Mouse (Mus musculus): ENCODE results near the gene Tpst2.
A peak's percentile ranks its signal among the peaks of the same experiment; 100 is the strongest.

Gene Tpst2

GRCm38 (mm10) chr5:112255426-112255825 lies 21.1 kb upstream of the Tpst2 start, which contains the start of gene Crybb1:
TSS of gene Crybb1 (plus strand) at chr5:112255815.
- peak; percentile 62 to 64 for DNase-seq (ENCODE audit: low spot score in 2 of 2)

- no peak for DNase-seq (ENCODE audit: low spot score in 2 of 2)
Measured at GRCm38 (mm10) chr5:112256457-112256856, 20.0 kb upstream of the Tpst2 start.

- DNase-seq (ENCODE audit: low spot score in 2 of 2): no peak
Measured at GRCm38 (mm10) chr5:112257896-112258295, 18.6 kb upstream of the Tpst2 start.

DNA sequence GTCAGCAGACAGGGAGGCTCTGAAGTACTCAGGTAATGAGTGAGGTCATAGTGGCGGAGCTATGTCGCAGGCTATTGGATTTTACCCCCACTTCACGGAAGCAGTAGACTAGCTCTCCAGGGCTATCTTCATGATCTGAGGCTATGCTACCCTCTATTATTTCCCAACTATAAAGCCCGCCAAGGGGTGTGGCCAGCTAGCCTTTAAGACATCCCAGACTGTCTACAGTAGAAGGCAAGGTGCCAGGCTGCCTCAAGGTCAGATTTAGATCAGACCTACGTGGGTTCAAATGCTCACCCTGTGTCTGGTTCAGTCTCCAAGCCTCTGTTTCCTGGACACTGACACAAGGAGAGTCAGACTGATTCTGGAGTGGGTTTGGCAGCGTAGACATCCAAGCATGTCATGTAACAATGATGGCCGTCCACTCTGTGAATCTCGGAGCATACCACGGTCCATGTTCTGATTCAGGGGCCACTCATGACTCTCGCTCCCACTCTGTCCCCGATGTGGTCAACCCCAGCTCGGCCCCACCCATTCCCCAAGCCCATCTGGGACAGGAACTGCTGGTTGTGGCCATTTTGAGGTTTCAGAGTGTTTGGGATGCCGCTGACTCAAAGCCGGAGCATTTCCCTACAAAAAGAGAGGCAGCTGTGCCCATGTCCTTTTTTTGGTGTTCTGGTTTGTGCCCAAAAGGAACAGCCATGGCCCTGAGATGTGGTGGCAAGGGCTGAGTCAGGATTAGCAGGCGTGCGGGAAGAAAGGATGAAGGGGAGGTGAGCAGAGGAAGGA lies 16.4 kb upstream of the Tpst2 start:
- DNase-seq (ENCODE audit: low spot score in 2 of 2): no peak

GRCm38 (mm10) chr5:112260818-112261217 lies 15.7 kb upstream of the Tpst2 start:
- DNase-seq (ENCODE audit: low spot score in 2 of 2): no peak

- DNase-seq (ENCODE audit: low spot score in 2 of 2): no peak
Measured at GRCm38 (mm10) chr5:112264099-112264498, 12.4 kb upstream of the Tpst2 start.

- no peak for DNase-seq (ENCODE audit: low spot score in 2 of 2)
Measured at GRCm38 (mm10) chr5:112265110-112265509, 11.4 kb upstream of the Tpst2 start.

DNA sequence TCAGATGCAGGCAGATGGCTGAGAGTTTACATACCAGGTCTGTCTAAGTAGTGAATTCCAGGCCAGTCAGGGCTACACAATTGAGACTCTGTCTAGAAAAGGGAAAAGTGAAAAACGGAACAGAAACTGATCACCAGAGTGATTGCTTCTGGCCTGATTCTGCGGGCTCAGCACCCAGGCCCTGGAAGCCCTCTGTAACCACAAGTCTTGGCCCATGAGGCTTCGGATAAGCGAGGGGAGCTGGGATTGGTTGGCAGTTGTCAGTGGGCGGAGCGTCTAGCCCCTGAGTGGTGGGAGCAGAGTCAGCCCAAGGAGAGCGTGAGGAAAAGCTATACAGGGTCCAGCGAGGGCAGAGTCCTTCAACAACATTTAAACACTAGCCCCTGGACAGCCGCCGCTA lies 11.0 kb upstream of the Tpst2 start:
- no peak for DNase-seq (ENCODE audit: low spot score in 2 of 2)

- DNase-seq (ENCODE audit: low spot score in 2 of 2): no peak
Measured at GRCm38 (mm10) chr5:112266011-112266777, 10.3 kb upstream of the Tpst2 start.

DNA sequence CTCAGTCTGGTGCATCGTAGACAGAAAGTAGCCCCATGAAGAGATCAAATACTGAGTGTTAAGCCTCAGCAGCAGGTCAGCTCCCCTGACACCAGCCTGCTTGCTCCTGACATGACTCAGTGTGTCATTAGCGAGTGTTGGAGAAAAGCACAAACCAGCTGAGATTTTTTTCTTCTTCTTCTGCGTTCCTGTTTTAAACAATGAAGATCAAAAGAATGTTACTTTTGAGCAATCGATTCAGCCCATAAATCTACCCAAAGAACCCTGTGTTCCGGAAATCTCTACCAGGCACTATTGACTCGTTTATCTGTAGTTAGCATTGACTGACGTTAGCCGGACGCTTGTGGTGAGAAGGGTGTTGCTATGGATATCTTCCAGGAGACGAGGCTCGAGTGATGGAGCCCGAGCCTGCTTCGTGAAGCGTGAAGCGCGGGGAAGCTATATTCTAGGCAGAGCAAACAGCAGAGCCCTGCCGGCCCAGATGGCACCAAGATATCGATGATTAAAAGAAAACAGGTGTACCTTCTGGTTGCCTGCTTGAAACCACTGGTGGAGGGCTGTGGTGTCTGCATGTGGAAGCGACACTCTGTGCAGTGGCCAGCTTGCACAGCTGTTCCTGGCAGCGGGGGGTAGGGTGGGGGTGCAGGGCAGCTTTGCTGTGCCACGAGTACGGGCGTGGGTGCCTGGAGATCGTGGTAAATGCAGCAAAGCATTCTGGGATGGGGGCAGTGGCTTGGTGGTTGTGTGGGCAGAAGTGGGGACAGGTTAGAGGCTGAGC lies 5.5 kb upstream of the Tpst2 start:
- DNase-seq (ENCODE audit: low spot score in 2 of 2): peak; percentile 27 to 48

- DNase-seq (ENCODE audit: low spot score in 2 of 2): no peak
Measured at GRCm38 (mm10) chr5:112272934-112273333, 3.6 kb upstream of the Tpst2 start.

DNA sequence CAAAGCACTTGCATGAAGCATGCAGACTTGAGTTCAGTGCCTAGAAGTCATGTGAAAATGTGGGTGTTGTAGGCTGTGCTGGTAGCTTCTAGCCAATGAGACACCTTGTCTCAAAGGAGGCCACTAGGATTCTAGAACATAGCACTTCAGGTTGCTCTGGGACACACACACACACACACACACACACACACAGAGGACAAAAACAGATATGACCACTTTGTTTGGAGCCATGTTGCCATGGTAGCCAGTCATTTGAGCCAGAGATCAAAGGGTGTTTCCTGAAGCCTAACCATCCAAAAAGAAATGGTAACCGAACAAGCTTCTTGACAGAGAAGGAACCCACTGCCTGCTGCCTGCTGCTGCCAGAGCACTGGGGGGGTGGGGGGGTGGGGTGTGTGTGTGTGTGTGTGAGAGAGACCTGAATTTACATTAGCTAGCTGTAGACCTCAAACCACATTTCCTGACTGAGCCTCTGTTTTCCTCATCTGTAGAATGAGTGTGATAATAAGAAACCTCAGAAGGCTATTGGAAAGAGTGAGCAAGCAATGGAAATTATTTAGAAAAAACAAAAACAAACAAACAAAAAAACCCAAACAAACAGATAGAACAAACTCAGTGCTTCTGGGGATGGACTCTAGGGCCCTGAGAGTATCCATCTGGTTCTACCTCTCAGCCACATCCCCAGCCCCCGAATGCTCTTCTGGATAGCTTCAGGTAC lies 2.6 kb upstream of the Tpst2 start:
- no peak for DNase-seq (ENCODE audit: low spot score in 2 of 2)

DNA sequence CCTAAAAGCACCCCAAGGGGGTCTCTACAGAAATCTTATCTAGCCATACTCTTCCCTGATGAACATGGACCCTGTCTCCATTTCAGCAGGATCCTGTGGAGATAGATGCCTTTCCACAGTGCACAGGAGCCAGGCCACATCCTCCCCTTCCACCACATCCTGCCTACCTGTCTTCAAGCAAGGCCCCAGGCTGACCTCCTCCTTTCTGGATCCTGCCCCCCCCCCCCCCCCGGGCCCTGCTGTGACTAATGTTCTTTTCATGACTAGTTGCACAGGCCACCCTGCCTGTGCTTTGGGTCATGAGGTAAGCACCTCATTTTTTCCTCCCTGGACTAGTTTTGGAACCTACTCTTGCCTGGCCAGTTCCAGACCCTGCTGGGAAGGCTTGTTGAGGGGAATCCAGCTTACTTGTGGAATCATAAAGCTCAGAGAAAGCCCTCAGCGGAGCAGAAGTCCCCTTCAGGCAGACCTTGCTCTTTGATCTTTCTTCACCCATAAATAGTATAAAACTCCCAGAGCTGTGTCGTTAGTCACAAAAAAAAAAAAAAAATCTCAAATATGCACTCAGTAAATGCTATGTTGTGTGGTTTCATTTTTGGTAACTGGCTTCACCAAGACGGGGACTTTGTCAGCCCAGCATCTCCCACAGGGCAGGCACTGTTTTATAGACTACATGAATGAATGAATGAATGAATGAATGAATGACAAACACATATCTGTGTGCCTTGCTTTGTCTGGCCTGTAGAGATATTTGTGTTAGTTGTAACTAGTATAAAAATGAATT lies 1.3 kb upstream of the Tpst2 start:
- no peak for DNase-seq (ENCODE audit: low spot score in 2 of 2)

DNA sequence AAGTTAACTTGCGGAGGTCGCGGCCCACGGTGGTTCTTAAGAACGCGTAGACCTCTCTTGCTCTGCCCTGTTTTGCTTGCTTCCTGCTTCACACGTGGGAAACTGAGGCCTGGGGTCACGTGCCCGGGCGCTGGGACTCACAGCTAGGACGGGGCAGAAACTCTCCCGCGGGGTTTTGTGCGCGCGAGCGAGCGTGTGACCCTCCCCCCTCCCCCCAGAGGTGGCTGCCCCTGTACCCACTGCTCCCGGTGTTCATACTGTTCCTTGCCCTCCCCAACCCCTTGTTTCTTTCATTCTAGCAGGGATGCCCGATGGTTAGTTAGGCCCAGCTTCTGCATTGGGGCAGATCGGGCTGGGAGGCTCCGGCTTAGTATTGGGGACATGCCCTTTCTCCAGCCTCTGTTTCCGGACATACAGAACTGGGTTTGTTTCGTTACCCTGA lies 437 bp downstream of the Tpst2 start:
- DNase-seq (ENCODE audit: low spot score in 2 of 2): no peak

DNA sequence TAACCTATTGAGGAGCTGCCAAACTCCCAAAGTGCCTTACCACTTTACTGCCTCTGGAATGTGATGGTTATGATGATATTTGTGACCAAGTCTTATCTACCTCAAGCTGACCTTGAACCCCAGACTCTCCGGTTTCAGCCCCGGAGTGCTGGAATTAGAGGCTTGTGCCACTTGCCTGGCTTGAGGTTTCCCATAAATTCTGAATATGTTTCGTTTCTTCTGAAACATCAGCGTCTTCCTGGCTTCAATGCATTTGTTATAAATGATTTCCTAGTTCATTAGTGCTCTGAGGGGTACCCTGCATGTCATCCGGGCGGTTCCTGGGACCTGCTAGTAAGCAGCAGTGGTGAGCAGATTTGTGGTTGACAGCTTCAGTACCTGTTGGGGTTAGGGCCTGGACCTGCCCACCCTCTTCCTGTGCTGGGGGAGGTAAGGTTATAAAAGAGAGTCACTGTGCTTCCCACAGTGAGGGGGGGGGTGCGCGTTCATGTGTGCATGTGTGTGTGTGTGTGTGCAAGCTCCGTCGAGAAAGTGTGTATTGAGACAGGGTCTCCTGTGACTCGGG lies 1.5 kb downstream of the Tpst2 start:
- DNase-seq (ENCODE audit: low spot score in 2 of 2): no peak

DNA sequence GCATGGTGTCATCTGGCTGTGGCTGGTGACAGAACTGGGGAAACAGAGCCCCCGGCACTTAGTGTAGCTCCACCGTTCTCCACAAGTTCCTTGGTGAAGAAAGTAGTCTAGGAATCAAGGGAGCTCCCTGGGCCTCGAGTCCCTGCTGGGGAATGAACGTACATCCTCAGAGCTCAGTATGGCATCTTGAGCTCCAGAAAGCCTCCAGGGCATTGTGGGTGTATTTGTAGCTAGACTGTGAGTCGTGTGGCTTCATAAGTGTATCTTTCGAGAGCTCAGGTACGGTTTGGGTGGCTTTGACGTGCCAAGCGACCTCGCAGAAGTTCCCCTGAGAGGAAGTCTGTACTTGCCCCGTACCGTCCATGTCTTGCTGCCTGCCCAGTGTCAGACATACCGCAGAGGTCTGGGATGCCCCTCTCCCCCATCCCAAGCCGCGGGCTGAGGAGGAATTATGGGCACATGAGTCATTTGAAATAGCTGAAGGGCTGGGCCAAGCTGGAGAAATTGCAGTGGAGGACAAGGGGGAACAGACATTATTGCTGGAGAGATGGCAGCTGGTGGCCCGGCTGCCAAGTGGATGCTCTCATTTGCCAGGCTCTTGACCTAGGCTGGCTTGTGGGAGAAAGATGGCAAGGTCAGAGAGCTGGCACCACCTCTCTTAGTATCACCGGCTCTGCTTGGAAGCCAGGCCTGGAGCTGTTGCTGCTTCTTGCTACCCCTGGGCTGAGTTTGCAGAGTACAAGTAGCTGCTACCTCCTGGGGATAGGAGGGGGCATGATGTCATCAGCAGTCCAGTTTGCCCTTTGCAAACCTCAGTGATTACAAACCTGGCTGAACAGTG lies 2.9 kb downstream of the Tpst2 start:
- no peak for DNase-seq (ENCODE audit: low spot score in 2 of 2)

DNA sequence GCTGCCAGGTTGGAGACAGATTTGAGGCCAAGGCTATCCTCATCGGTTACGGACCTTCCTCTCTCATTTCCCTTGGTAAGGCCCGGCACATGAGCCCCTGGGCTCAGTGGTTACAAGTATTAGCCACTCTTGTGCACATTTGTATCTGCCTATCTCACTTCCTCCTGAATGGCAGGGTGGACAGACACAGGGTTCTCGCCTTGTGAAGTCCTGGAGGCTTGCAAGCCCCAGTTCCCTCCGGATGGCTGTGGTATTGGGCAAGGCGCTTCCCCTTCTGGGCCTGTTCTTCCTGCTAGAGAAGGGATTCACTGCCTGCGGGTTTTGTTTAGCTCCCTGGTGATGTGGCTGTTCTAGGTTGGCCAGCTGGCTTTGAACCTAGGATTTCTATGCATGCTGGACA lies 3.7 kb downstream of the Tpst2 start:
- DNase-seq (ENCODE audit: low spot score in 2 of 2): no peak

DNA sequence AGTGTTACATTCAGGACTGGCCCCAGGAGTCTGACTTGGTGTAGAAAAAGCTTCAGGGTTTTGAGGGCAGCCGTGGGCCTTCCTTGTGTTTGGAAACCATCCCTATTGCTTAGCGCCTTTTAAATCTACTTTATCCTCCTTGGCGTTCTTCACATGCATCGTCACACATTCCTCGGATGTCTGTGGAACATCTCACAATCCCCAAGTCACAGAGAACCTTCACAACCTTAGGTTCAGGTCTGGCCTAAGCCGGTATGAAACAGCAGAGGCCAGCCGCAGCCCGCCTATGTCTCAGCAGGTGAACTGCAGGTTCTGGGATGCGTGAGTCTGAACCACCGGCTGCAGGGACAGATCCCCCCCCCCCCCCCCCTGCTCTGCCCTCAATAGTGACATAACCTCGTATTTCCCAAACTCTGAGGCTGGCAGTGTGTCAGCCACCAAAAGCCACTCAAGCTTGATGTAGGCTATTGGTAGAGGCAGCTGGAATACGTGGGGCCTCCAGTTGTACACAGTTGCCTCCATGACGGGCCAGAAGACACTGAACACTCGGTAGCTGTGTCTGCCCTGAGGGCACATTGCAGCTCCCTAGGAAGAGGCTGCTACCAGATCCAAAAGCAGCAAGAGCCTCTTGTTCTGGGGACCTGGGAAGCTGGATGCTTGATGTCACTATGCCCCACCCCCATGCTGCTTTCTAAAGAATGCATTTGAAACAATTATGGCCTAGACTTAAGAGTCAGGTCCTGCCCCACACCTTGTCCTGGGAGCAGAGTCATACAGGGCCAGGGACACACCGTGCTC lies 4.6 kb downstream of the Tpst2 start:
- DNase-seq (ENCODE audit: low spot score in 2 of 2): no peak

DNA sequence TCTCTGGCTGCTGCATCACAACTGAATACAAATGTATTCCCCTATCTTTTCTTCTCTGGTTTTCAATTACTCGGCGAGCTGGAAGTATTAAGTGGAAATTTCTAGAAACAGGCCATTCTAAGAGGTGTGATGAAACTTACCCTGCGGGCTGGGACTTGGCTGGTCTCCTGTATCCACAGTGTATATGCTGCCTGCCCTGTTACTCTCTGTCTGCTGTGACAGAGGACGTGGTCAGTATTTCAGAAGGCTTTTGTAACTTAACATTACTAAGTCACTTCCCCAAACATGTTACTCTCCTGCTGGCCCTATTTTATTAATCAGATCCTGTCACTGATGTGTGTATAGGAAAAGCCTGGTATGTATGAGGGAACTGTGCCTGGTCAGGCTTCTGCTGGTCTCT lies 5.2 kb downstream of the Tpst2 start:
- DNase-seq (ENCODE audit: low spot score in 2 of 2): no peak

Measured in right cerebral cortex, postnatal 36 days (tissue).